Mouse (Mus musculus): ENCODE measurements around the gene Platr17. TPM values are rescaled to one million over a fixed set of nuclear protein-coding genes. Genes with fewer than 3 reads are reported as not detected.

The Platr17 gene
- polyA plus RNA-seq, 1 experiment from 2014 or later: 0.54 TPM

- H3K4me2 ChIP-seq (ENCODE audit: low read length): peak overlapping the region; percentile 66
- no peaks in the 10 kb centered on the region for H3K9me3 ChIP-seq (ENCODE audit: control insufficient read depth, low read length)
- H3K27ac ChIP-seq (ENCODE audit: low read length): no peak overlapping the region
- H3K36me3 ChIP-seq (ENCODE audit: control insufficient read depth, insufficient read depth): peaks cover 15% of the 10 kb centered on the region
- no peaks in the 10 kb centered on the region for H3K27me3 ChIP-seq (replicated peaks; ENCODE audit: control insufficient read depth, insufficient read depth, low read length)
- 74% methylated on average over 31 of the region's 31 CpGs for WGBS
- H3K4me1 ChIP-seq (replicated peaks; ENCODE audit: control insufficient read depth, insufficient read depth, low read length): peaks cover 44% of the 10 kb centered on the region
- peak overlapping the region; percentile 9; the same call in 1 of the 2 replicates for H3K9ac ChIP-seq (replicated peaks; ENCODE audit: low read depth, low read length)
- ATAC-seq: no peak
- H3K4me3 ChIP-seq (replicated peaks; ENCODE audit: low read length): peak overlapping the region; percentile 53
Observed at GRCm38 (mm10) chr17:33916847-33917655, 12.1 kb downstream of the Platr17 start.

GRCm38 (mm10) chr17:33917656-33918292 lies 12.8 kb downstream of the Platr17 start:
- no peak overlapping the region for H3K4me2 ChIP-seq (ENCODE audit: low read length)
- no peak overlapping the region for H3K27ac ChIP-seq (ENCODE audit: low read length)
- no peaks in the 10 kb centered on the region for H3K9me3 ChIP-seq (ENCODE audit: control insufficient read depth, low read length)
- H3K9ac ChIP-seq (replicated peaks; ENCODE audit: low read depth, low read length): no peak overlapping the region
- 89% methylated on average over 18 of the region's 18 CpGs for WGBS
- peaks cover 44% of the 10 kb centered on the region for H3K4me1 ChIP-seq (replicated peaks; ENCODE audit: control insufficient read depth, insufficient read depth, low read length)
- ATAC-seq: no peak
- H3K36me3 ChIP-seq (ENCODE audit: control insufficient read depth, insufficient read depth): peaks cover 10% of the 10 kb centered on the region; the same call in 1 of the 2 replicates
- H3K4me3 ChIP-seq (replicated peaks; ENCODE audit: low read length): no peak overlapping the region
- H3K27me3 ChIP-seq (replicated peaks; ENCODE audit: control insufficient read depth, insufficient read depth, low read length): no peaks in the 10 kb centered on the region

- Histone ChIP-seq H3K4me2 (ENCODE audit: low read length) (peak overlapping the region; percentile 80), H3K27ac (ENCODE audit: low read length) (no peak overlapping the region), H3K27me3 (replicated peaks; ENCODE audit: control insufficient read depth, insufficient read depth, low read length) (no peaks in the 10 kb centered on the region), H3K4me1 (replicated peaks; ENCODE audit: control insufficient read depth, insufficient read depth, low read length) (peaks cover 44% of the 10 kb centered on the region), H3K9ac (replicated peaks; ENCODE audit: low read depth, low read length) (no peak overlapping the region), H3K4me3 (replicated peaks; ENCODE audit: low read length) (no peak overlapping the region), H3K36me3 (ENCODE audit: control insufficient read depth, insufficient read depth) (peaks cover 6% of the 10 kb centered on the region; the same call in 1 of the 2 replicates), H3K9me3 (ENCODE audit: control insufficient read depth, low read length) (no peaks in the 10 kb centered on the region)
- ATAC-seq: no peak
- 61% methylated on average over 37 of the region's 37 CpGs for WGBS
Observed at GRCm38 (mm10) chr17:33918293-33919203, 13.6 kb downstream of the Platr17 start.

- ATAC-seq: no peak
- Histone ChIP-seq H3K27me3 (replicated peaks; ENCODE audit: control insufficient read depth, insufficient read depth, low read length) (no peaks in the 10 kb centered on the region), H3K36me3 (ENCODE audit: control insufficient read depth, insufficient read depth) (no peaks in the 10 kb centered on the region), H3K4me1 (replicated peaks; ENCODE audit: control insufficient read depth, insufficient read depth, low read length) (peaks cover 41% of the 10 kb centered on the region), H3K9ac (replicated peaks; ENCODE audit: low read depth, low read length) (peak overlapping the region; percentile 68), H3K9me3 (ENCODE audit: control insufficient read depth, low read length) (no peaks in the 10 kb centered on the region), H3K27ac (ENCODE audit: low read length) (peak overlapping the region; percentile 23; the same call in 1 of the 2 replicates), H3K4me2 (ENCODE audit: low read length) (peak overlapping the region; percentile 80), H3K4me3 (replicated peaks; ENCODE audit: low read length) (peak overlapping the region; percentile 47)
- WGBS: under 1% methylated on average over 52 of the region's 52 CpGs
Observed at GRCm38 (mm10) chr17:33919351-33920281, 14.7 kb downstream of the Platr17 start.

GRCm38 (mm10) chr17:33920282-33921097 lies 15.6 kb downstream of the Platr17 start:
- Histone ChIP-seq H3K27me3 (replicated peaks; ENCODE audit: control insufficient read depth, insufficient read depth, low read length) (no peaks in the 10 kb centered on the region), H3K27ac (ENCODE audit: low read length) (peak overlapping the region; percentile 23; the same call in 1 of the 2 replicates), H3K4me3 (replicated peaks; ENCODE audit: low read length) (peak overlapping the region; percentile 47), H3K4me2 (ENCODE audit: low read length) (peak overlapping the region; percentile 80), H3K4me1 (replicated peaks; ENCODE audit: control insufficient read depth, insufficient read depth, low read length) (peaks cover 33% of the 10 kb centered on the region), H3K9ac (replicated peaks; ENCODE audit: low read depth, low read length) (peak overlapping the region; percentile 68), H3K9me3 (ENCODE audit: control insufficient read depth, low read length) (no peaks in the 10 kb centered on the region), H3K36me3 (ENCODE audit: control insufficient read depth, insufficient read depth) (no peaks in the 10 kb centered on the region)
- WGBS: under 1% methylated on average over 36 of the region's 36 CpGs
- no peak; the same call in 1 of the 2 replicates for ATAC-seq

- 88% methylated on average over 7 of the region's 7 CpGs for WGBS
- no peaks in the 10 kb centered on the region for H3K27me3 ChIP-seq (replicated peaks; ENCODE audit: control insufficient read depth, insufficient read depth, low read length)
- ATAC-seq: no peak
- no peak overlapping the region for H3K27ac ChIP-seq (ENCODE audit: low read length)
- peaks cover 32% of the 10 kb centered on the region for H3K4me1 ChIP-seq (replicated peaks; ENCODE audit: control insufficient read depth, insufficient read depth, low read length)
- no peaks in the 10 kb centered on the region for H3K9me3 ChIP-seq (ENCODE audit: control insufficient read depth, low read length)
- no peak overlapping the region for H3K4me2 ChIP-seq (ENCODE audit: low read length)
- H3K9ac ChIP-seq (replicated peaks; ENCODE audit: low read depth, low read length): no peak overlapping the region
- H3K4me3 ChIP-seq (replicated peaks; ENCODE audit: low read length): no peak overlapping the region
- no peaks in the 10 kb centered on the region for H3K36me3 ChIP-seq (ENCODE audit: control insufficient read depth, insufficient read depth)
Observed at GRCm38 (mm10) chr17:33921361-33921760, 16.4 kb downstream of the Platr17 start.

GRCm38 (mm10) chr17:33924577-33925283 lies 19.8 kb downstream of the Platr17 start:
- ATAC-seq: no peak
- 85% methylated on average over 10 of the region's 10 CpGs for WGBS
- Histone ChIP-seq H3K4me2 (ENCODE audit: low read length) (no peak overlapping the region), H3K27me3 (replicated peaks; ENCODE audit: control insufficient read depth, insufficient read depth, low read length) (no peaks in the 10 kb centered on the region), H3K4me3 (replicated peaks; ENCODE audit: low read length) (no peak overlapping the region), H3K27ac (ENCODE audit: low read length) (no peak overlapping the region), H3K4me1 (replicated peaks; ENCODE audit: control insufficient read depth, insufficient read depth, low read length) (peaks cover 20% of the 10 kb centered on the region), H3K9ac (replicated peaks; ENCODE audit: low read depth, low read length) (no peak overlapping the region), H3K36me3 (ENCODE audit: control insufficient read depth, insufficient read depth) (0 out of 2 replicates have a peak, but pooled peaks cover 2% of the 10 kb centered on the region), H3K9me3 (ENCODE audit: control insufficient read depth, low read length) (no peaks in the 10 kb centered on the region)

Data from forebrain, embryonic 16.5 days (tissue).